Mouse (Mus musculus): ENCODE results near the gene Chaf1b.

Chaf1b gene

GRCm38 (mm10) chr16:93883423-93884085 is at the start of gene Chaf1b:
Gene Chaf1b (plus strand): TSS chr16:93883901.
- ChIA-PET POLR2A (interaction anchor here (0.6 to 6.4 kb wide), 84 partner anchors 9 to 669 kb away, joined by 3 to 47 read pairs (median 4); partner anchors contain the start of genes Morc3 (in 4 of the 4), Dop1b (in 2 of the 4), Cbr3 (in 1 of the 4) and Pigp (in 1 of the 4)), CTCF (interaction anchor here in 3 of 4 experiments (0.6 to 1.8 kb wide), 19 partner anchors 10 to 430 kb away, joined by 3 to 10 read pairs (median 3); partner anchors contain the start of genes Hlcs (in 1 of the 3) and Morc3 (in 1 of the 3))

GRCm38 (mm10) chr16:93834076-93834475 is 49.6 kb upstream of the Chaf1b start:
- CTCF ChIA-PET: interaction anchor here in 1 of 4 experiments (1.1 to 1.8 kb wide), 2 partner anchors 9 to 28 kb away, joined by 3 to 4 read pairs; no protein-coding TSS in a partner anchor

GRCm38 (mm10) chr16:93839049-93839448 is 44.7 kb upstream of the Chaf1b start:
- ChIA-PET POLR2A (interaction anchor here in 3 of 4 experiments (0.6 to 7.5 kb wide), 17 partner anchors 9 to 1417 kb away, joined by 3 to 52 read pairs (median 5); partner anchors contain the start of genes Chaf1b (in 1 of the 3) and Morc3 (in 1 of the 3)), CTCF (no interaction called here)

More at GRCm38 (mm10) chr16:93834076-93834475, 49.6 kb upstream of the Chaf1b start:
- POLR2A ChIA-PET: interaction anchor here in 3 of 4 experiments (0.7 to 7.5 kb wide), 20 partner anchors 8 to 148 kb away, joined by 3 to 48 read pairs (median 8); partner anchors contain the start of gene Chaf1b (in 1 of the 3)

- CTCF ChIA-PET: interaction anchor here in 3 of 4 experiments (0.5 to 1.0 kb wide), 4 partner anchors 56 to 844 kb away, joined by 3 to 10 read pairs (median 3); no protein-coding TSS in a partner anchor
- POLR2A ChIA-PET: interaction anchor here in 2 of 4 experiments (0.6 to 4.1 kb wide), 19 partner anchors 8 to 84 kb away, joined by 3 to 37 read pairs (median 5); partner anchors contain the start of genes Morc3 (in 2 of the 2) and Chaf1b (in 1 of the 2)
These were observed 33.2 kb upstream of the Chaf1b start for GRCm38 (mm10) chr16:93850527-93850926.

GRCm38 (mm10) chr16:93859967-93860366 is 23.7 kb upstream of the Chaf1b start:
- CTCF ChIA-PET: interaction anchor here in 1 of 4 experiments (1.0 kb wide), 1 partner anchor 17 kb away, joined by 3 read pairs; no protein-coding TSS in a partner anchor
- POLR2A ChIA-PET: interaction anchor here in 1 of 4 experiments (1.3 to 1.6 kb wide), 4 partner anchors 9 to 34 kb away, joined by 3 to 8 read pairs (median 4); no protein-coding TSS in a partner anchor

GRCm38 (mm10) chr16:93860686-93861085 is 23.0 kb upstream of the Chaf1b start:
- POLR2A ChIA-PET: interaction anchor here in 2 of 4 experiments (0.8 to 1.3 kb wide), 4 partner anchors 10 to 30 kb away, joined by 3 to 8 read pairs (median 4); no protein-coding TSS in a partner anchor
- CTCF ChIA-PET: interaction anchor here in 1 of 4 experiments (1.0 kb wide), 1 partner anchor 16 kb away, joined by 3 read pairs; no protein-coding TSS in a partner anchor

- ChIA-PET CTCF (interaction anchor here in 1 of 4 experiments (0.6 kb wide), 1 partner anchor 34 kb away, joined by 7 read pairs; no protein-coding TSS in a partner anchor), POLR2A (interaction anchor here in 2 of 4 experiments (0.6 to 3.7 kb wide), 7 partner anchors 9 to 44 kb away, joined by 3 to 15 read pairs (median 4); partner anchors contain the start of genes Chaf1b (in 1 of the 2) and Morc3 (in 1 of the 2))
These were observed 8.9 kb upstream of the Chaf1b start for GRCm38 (mm10) chr16:93874841-93875240.

GRCm38 (mm10) chr16:93877612-93878380 is 5.9 kb upstream of the Chaf1b start:
- POLR2A ChIA-PET: interaction anchor here in 2 of 4 experiments (1.1 to 3.0 kb wide), 6 partner anchors 12 to 82 kb away, joined by 3 to 15 read pairs (median 6); no protein-coding TSS in a partner anchor
- CTCF ChIA-PET: interaction anchor here (0.6 kb wide), 4 partner anchors 13 to 74 kb away, joined by 3 read pairs; no protein-coding TSS in a partner anchor

- CTCF ChIA-PET: interaction anchor here (0.6 to 1.8 kb wide), 22 partner anchors 10 to 429 kb away, joined by 3 to 10 read pairs (median 4); partner anchors contain the start of genes Hlcs (in 1 of the 4) and Morc3 (in 1 of the 4)
These were observed 503 bp downstream of the Chaf1b start for GRCm38 (mm10) chr16:93884086-93884721.

GRCm38 (mm10) chr16:93884722-93885113 is 1.0 kb downstream of the Chaf1b start:
- ChIA-PET POLR2A (interaction anchor here in 3 of 4 experiments (1.0 to 6.4 kb wide), 30 partner anchors 8 to 487 kb away, joined by 3 to 47 read pairs (median 8); partner anchors contain the start of genes Dop1b (in 1 of the 3), Morc3 (in 1 of the 3) and Pigp (in 1 of the 3)), CTCF (interaction anchor here in 3 of 4 experiments (0.6 kb wide), 3 partner anchors 11 to 19 kb away, joined by 3 to 6 read pairs (median 4); no protein-coding TSS in a partner anchor)

More at GRCm38 (mm10) chr16:93884086-93884721, 503 bp downstream of the Chaf1b start:
- POLR2A ChIA-PET: interaction anchor here (0.6 to 6.4 kb wide), 77 partner anchors 9 to 643 kb away, joined by 3 to 47 read pairs (median 4); partner anchors contain the start of genes Morc3 (in 4 of the 4), Dop1b (in 2 of the 4), Cbr3 (in 1 of the 4) and Pigp (in 1 of the 4)

GRCm38 (mm10) chr16:93888481-93888880 is 4.8 kb downstream of the Chaf1b start:
- ChIA-PET POLR2A (interaction anchor here in 2 of 4 experiments (0.9 to 1.6 kb wide), 3 partner anchors 18 to 72 kb away, joined by 3 read pairs; no protein-coding TSS in a partner anchor), CTCF (no interaction called here)

DNA sequence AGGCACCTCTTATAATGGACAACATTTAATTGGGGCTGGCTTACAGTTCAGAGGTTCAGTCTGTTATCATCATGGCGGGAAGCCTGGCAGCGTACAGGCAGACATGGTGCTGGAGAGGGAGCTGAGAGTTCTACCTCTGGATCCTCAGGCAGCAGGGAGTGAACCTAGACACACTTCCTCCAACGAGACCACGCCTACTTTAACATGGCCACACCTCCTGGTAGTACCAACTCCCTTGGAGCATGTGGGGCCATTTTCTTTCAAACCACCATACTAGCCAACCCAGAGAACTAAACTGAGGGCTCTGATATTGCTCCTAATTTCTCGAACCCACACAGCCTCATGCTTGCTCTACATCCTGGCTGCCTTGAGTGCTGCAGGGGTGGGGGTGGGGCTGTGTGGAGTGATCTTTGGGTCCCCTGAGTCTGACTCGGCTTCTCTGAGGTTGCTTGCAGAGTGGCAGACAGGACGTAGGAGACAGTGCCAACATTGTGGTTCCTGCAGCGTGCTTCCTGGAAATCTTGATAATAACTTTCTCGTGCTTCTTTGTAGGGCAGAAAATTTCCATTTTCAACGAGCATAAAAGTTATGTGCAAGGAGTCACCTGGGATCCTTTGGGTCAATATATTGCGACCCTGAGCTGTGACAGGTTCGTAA is 7.4 kb downstream of the Chaf1b start:
- CTCF ChIA-PET: interaction anchor here in 2 of 4 experiments (0.5 to 1.1 kb wide), 3 partner anchors 9 to 27 kb away, joined by 3 to 4 read pairs (median 3); no protein-coding TSS in a partner anchor
- POLR2A ChIA-PET: interaction anchor here (0.7 to 3.9 kb wide), 16 partner anchors 7 to 180 kb away, joined by 3 to 30 read pairs (median 4); partner anchors contain the start of genes Chaf1b (in 2 of the 4) and Morc3 (in 1 of the 4)

DNA sequence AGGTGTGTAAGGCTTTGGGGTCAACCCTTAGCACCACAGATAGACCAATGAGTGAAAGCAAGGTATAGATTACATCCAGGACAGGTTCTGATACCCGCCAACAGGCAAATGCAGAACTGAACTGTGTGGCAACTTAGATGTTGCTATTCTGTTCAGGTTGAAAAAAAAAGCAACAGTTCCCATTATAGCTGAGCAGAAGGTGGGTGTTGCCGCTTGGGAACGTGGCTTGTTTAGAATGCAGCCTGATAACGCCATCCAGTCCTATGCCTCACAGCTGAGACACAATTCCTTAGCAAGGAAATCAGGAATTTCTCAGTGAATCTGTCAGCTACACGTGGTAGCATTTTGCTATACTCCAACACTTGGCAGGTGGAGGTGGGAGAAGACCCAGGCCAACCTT is 9.6 kb downstream of the Chaf1b start:
- ChIA-PET POLR2A (interaction anchor here in 2 of 4 experiments (0.6 to 3.9 kb wide), 10 partner anchors 8 to 182 kb away, joined by 3 to 30 read pairs (median 4); partner anchors contain the start of genes Chaf1b (in 2 of the 2) and Dop1b (in 1 of the 2)), CTCF (interaction anchor here in 2 of 4 experiments (0.7 to 1.3 kb wide), 2 partner anchors 10 to 654 kb away, joined by 4 read pairs; partner anchors contain the start of gene Chaf1b (in 1 of the 2))

GRCm38 (mm10) chr16:93903027-93903426 is 19.3 kb downstream of the Chaf1b start:
- ChIA-PET CTCF (no interaction called here), POLR2A (interaction anchor here in 1 of 4 experiments (0.9 kb wide), 1 partner anchor 19 kb away, joined by 5 read pairs; the partner anchor contains the start of gene Chaf1b)

GRCm38 (mm10) chr16:93906156-93907014 is 22.7 kb downstream of the Chaf1b start:
- CTCF ChIA-PET: interaction anchor here (0.5 to 4.9 kb wide), 25 partner anchors 9 to 348 kb away, joined by 3 to 50 read pairs (median 3); partner anchors contain the start of gene Chaf1b (in 2 of the 4)

More at GRCm38 (mm10) chr16:93906156-93907014, 22.7 kb downstream of the Chaf1b start:
- POLR2A ChIA-PET: interaction anchor here in 3 of 4 experiments (0.6 to 3.8 kb wide), 32 partner anchors 8 to 222 kb away, joined by 3 to 24 read pairs (median 4); partner anchors contain the start of genes Chaf1b (in 2 of the 3), Morc3 (in 2 of the 3) and Dop1b (in 1 of the 3)

Measured in embryonic stem cell, embryonic (primary cell).